Mouse (Mus musculus) cerebellum, adult 8-10 months (tissue): ENCODE results near the gene Gpr61.

ENCODE experiments used
- DNase-seq: peaks from one replicate; pipeline ENCODE4 v3.0.0; 2022

Gpr61 gene

DNA sequence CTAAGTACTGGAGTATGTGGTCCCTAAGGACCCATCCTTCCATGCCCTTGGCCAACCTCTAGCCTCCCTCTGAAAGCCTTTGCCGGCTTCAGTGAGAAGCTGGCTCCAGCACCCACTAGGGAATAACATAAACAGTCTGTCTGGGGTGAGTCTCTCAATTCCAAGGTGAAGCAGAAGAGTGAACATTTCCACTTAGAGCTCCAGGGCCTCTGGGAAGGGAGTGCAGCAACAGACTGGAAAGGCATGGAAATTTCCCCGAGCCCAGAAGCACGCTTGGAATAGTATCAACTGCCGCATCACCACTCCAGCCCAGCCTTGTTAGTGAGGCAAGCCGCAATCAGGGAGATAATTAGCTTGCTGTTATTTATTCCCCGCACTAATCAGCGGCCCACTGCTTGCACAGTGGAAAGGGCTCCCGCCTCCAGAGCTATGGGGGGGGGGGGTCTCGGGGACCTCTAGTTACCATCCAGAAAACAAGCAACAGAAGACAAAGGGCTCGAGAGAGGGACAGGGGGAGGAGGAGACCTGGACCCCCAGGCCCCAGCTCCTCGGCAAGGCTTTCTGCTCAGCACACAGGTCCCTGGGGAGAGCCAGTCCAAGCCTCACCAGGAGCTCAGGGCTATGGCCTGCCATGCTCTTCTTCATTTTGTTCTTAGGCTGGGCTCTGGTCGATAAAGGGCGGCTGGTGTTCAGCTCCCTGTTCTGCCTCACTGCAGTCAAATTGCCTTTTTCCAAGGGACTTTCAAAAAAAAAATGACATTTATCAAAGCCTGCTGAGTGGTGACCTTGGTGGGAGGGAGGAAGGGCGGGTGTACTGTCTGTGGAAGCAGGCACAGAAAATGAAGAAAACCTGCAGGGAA lies 20.2 kb upstream of the Gpr61 start:
- no peak for DNase-seq

DNA sequence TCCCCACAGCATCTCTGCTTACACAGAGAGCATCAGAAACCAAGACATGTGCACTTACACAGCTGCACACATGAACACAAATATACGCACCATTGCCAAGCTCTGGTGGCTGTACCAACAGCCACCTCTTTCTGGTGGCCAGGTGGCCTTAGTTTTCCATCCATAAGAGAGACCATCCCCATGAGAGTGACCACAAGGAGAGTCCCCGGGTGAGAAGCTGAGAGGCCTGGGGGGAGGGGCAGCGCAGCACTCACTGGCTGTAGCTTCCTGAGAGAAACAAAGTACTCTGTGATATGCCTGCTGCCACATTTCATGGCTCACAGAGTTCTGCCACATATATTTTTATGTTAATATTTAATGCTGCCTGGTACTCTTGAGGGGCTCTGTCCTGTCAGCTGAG lies 14.5 kb upstream of the Gpr61 start:
- no peak for DNase-seq

DNA sequence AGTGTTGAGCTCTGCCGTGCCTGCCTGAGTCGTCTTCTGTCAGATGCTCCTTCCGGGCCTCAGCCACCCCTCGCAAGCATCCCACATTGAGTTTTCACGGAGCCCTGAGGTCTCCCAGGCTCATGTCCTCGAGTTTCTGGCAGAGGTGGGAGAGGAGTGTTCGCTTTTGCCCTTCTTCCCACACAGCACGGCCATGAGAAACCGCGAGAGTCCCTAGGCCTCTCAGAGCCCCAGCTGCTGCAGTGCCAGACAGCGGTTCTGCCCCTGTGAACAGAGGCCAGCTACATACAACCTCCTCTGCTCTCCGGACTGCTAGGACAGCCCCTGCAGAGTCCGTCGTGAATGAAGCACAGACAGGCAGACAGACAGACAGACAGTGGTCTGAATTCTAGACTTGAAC lies 12.8 kb upstream of the Gpr61 start:
- no peak for DNase-seq

DNA sequence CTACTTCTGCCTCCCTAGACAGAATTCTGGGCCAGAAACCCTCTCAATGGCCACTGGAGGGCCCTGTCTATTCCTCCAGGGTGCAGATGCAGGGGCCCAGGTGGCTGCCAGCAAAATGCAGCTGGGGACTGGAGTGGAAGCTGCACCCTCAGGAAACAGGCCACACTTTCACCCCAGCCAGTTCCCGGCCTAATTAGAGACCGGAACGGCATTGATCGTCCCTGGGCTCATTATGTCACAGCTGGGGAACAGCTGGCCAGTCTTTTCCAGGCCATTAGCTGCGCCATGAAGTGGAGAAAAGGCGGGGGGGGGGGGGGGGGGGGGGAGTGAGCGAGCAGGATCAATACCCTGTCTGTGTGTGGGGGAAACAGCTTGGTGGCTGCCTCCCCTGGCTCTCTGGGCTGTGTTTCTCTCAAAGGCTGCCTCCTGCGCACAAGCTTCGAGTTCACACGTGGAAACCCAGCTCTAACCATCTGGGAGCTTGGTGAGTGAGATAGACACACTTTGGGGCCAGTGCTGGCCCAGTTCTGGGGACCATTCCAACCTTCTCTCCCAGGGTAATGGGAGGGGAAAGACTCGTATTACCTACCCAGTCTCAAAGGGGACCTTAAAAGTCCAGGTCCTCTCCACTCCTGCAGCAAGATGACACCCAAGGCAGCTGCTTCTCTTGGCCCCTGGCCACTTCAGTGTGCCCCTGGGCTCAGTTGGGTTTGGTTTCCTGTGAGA lies 12.0 kb upstream of the Gpr61 start:
- no peak for DNase-seq

DNA sequence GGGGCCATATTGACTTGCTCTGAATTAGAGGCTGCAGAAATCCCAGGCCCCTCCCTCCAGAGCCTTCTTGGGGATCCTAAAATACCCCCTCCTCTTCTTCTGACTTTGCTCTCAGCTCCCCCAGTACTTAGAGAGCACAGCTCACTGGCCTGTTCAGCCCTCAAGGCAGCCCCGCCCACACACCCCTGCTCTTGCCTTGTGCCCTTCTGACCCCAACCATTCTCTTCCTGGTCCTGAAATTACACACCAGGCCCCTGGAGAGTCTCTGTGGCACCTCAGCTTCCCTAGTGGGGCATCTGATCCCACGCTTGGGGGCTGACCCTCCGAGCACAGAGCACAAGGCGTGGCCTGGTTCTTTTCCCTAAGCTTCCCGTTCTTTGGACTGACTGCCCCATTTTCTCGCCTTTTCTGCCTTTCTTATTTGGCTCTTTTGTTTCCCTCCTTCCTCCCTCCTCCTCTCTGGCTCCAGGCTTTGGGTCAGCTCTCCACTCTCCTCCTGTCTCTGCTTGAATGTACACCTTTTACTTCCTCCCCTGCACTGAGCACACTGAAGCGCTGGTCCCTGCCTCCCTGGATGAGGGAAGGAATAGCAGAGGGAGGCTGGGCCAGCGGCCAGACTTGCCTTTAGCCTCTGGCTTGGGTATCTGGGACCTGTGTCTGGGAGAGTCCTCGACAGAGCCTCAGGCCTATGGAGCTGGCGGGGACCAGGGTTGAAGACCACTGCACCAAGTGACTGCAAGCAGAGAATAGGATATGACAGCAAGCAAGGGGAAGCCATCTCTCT lies 11.0 kb upstream of the Gpr61 start:
- DNase-seq = no peak

DNA sequence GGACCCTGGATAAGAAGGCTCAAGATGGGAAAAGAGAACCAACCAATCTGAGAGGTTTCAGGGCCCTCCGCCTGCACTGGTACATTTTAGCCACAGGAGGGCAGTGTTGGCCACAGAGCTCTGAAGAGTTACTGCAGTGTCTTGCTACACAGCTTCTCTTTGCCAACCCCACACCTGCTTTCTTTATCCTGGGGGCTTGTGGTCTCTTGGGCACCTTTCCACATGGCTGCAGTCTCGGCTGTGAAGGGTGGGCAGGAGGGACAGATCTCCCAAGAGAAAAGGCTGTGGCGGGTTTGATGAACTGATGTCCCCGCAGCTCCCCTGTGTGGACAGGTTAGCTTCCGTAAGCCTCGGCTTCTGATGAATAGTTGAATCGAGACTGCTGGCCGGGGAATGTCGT lies 10.1 kb upstream of the Gpr61 start:
- peak; percentile 89 for DNase-seq

DNA sequence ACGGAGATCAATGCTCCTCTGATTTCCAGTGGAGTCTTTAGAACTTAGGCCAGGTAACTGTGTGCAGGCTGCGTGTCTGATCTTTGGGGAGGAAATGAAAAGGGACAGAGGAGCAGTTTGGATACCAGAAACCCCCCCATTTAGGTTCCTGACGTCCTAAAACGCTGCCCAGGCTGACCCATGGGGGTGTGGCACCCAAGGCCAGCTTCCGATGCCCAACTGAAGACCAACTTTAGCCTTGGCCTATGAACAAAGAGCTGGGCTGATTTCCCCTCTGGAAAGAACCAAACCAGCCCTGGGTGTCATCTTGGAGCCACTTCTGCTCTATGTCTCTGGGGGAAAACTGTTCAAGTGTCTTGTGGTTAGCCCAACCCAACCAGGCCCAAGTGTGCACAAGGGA lies 9.4 kb upstream of the Gpr61 start:
- DNase-seq = no peak

DNA sequence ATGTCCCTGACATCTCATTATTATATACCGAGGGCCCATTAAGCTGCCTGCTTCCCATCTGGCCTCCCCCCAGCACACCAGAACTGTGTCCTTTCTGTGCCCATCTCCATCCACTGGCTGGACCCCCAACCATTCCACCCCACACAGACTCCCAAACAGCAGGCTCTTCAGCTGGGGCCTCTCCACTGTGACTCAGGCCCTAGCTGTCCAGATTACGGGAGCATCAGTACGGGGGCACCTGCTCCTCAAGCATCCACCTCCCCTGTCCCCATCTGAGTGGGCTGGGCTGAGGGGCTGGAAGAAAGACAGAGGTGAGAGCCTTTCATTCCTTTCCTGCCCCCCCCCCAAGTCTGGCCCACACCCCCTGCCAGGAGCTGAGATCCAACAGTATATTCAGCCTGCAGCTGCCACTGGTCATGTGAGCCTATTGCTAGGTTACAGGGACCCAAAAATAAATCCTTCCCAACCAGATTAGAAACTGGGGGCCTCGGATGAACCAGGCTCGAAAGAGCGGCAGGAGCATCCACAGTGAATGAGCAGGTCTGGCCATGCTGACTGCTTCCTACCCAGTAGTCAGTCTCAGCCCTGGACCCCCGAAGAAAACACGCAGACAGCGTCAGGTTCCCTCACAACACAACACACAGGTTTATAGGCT lies 3.8 kb upstream of the Gpr61 start:
- no peak for DNase-seq

DNA sequence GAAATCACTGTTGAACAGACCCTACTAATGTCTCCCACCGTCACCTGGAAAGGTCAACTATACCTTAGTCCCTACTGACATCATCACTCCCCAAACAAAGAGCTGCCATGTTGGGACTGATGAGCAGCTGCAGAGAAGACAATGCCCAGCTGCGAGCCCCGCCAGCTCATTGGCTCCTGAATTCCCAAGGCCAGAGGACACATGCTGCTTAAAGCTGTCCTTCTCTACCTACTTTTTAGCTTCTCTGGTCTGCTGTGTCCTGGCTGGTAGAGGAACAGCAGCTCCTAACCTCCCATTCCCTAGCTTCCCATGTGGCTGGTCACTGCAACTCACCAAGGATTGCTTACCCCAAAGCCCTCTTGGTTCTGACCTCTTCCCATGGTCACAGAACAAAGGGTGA lies 2.4 kb downstream of the Gpr61 start:
- DNase-seq = no peak

DNA sequence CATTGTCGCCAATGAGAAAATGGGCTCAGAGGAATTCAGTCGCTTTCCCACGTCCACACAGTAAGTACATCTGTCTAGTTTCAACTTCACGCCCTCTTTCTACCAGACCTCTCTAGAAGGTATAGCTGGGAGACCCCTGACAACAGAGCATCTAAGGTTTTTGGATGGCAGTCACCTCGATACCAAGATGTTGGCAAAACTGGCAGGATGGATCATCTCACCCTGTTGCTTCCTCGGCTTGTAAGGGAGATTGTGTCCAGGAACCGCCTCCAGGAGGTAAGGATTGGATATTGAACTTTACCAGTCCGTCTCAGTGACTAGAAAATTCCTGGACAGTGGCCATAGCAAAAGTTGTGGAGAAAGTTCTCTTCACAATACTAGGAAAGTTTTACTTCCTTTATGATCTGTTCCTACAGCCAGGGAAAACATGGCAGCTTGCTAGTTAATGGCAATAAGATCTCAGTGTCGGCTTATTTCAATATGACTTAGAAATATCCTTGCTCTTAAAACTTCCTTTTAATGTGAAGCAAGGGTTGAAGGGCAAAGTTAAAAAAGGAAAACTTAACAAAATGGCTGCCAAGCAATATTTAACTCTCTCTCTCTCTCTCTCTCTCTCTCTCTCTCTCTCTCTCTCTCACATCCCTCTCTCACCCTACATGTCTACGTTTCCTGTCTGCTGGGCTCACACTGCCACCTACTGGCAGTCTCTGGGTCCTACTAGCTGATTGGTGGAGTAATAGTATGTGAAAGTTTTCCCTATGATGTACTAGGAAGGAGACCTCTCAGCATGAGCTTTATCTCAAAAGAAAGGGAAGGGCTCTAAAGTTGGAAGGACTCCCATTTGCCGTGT lies 7.1 kb downstream of the Gpr61 start:
- peak; percentile 87 for DNase-seq

DNA sequence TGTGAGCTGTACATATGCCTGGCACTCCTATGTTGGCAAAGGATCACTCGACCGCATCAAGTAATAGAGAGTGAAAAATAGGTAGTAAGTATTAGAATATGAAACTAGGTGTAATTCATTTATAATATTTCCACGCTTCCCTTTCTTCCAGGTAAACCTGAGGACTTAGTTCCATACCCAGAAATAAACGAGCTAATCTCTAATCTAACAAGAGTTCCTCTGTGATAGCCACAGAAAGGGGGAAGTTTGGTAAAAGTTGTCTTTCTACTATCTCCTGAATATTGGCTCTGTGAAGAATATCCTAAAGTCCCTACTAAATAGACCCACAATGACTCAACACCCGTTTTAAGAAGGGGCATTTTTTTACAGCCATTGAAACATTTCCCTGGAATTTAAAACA lies 8.0 kb downstream of the Gpr61 start:
- no peak for DNase-seq

DNA sequence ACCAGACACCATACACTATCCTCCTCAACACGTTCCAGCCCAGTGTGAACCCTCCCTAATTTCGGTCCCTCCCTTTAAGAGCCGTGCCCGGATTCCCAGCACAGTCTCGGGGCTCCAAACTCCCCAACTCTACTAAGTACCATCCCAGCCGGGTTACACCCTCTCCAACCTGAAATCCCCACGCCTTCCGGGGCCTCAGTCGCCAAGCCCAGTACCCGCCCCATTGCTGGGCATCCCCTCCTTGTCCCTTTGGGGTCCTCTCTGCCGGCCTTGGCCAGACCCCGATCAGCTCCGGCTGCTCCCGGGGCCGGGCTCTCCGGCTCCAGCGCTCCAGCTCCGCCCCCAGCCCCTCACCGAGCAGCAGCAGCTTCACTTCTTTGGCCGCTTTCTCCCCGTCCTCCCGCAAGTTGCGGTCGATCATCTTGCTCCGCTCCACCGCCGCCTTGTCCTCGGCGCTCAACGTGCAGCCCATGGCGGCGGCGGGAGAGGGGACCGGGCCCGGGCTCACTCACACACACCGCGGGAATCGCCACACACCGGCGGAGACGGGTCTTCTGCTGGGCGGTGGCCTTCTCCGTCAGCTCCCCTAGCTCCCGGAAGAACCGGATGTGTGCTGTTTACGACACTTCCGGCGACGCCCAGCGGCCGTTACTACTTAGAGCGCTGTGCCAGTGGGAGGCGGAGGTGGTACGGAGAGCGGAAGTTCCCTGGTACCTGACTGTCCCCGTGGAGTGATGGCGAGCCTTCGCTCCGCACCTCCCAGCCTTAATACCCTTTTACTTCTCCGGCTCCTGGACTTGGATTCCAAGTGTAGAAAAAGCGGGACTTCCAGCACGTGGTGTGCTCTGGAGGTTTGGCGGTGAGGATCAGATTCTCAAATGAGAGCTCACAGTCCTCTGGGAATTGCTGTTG lies 8.9 kb downstream of the Gpr61 start, which contains the start of gene Gnai3:
Gene Gnai3, minus strand, starts transcription at position 613 of the 912 bp plus-strand sequence.
- DNase-seq = peak; percentile 83

DNA sequence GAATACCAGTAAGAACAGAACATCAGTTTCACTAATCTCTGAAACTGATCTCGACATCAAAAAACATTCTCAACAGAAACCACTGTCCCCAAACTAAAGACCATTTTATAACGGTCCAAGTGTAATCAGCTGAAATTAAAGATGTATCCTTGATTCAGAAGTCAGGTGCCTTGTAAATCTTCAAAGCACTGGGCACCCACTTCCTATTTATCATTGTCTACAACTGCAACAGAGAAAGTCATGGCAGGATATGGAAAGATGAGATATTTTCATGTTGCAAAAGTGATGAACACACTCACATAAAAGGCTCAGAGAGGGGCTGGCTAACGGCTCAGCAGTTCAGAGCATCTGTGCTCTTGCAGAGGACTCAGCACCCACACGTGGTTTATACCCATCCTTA lies 13.9 kb downstream of the Gpr61 start:
- DNase-seq = no peak

DNA sequence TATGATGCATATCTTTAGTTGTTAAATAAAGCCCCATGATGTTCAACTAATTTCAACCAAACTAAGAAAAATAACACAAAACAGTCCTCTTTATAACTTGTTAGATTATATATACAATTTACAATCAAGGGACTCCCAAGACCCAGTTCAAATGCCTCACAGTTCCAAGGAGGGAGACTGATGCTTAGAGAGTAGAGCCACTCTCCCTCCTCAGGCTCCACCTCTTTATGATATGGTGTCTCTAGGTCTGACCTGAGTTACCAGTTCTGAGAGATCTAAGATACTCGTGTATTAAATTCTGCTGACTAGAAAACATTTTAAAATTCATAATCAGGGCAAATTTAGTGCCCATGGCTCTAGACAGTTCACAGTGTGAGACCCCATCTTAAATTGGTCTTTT lies 15.6 kb downstream of the Gpr61 start:
- DNase-seq = no peak

DNA sequence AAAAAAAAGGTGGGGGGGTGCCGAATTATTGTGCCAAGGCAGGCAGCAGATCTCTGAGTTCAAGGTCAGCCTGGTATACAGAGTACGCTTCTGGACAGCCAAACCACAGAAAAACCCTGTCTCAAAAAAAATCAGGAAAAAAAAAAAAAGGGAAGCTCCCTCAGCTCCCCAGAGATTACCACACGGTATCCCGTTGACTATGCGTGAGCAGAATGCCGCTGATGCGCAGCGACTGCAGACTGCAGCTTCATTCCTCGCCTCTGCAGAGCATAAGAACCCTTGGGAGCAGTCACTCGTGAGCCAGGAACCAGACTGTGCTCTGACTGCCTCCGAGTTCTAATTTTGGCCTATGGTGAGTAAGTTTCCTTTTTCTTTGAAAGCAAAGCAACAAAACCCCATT lies 20.0 kb downstream of the Gpr61 start:
- no peak for DNase-seq

DNA sequence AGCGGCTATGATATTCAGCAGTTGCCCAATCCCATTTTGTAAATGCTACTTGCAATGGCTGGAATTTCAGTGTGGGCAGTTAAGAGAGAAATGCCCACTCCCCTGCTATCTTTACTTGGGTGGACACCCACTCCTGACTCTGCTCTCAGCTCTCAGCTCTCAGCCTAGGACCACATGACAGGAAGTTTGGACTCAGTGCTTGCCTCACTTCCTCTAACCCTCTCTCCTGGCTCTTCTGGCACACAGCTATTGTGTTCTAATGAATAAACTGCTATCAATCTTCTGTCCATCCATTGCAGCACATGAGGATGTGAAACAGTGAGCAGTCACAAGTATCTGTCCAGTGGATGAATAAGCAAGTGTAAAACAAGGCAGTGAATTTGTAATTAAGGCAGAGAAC lies 22.2 kb downstream of the Gpr61 start:
- no peak for DNase-seq

DNA sequence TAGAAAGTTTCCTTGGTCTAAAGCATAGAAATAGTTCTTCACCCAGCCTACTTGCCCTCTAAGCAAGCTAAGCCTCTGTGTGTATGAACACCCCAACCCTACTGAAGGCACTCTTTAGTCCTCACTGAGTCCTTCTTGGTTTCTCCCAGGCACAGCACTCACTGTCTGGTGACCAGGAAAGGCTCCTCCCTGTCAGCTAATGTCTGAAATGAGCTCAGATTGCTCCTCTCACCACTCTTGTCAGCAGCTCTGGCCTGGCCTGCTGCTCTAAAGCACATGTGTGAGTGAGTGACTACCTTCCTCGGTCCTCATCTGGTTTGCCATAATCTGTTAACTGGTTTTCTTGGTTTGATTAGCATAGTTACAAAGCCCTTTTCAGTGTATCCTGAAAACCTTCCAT lies 22.9 kb downstream of the Gpr61 start:
- no peak for DNase-seq

DNA sequence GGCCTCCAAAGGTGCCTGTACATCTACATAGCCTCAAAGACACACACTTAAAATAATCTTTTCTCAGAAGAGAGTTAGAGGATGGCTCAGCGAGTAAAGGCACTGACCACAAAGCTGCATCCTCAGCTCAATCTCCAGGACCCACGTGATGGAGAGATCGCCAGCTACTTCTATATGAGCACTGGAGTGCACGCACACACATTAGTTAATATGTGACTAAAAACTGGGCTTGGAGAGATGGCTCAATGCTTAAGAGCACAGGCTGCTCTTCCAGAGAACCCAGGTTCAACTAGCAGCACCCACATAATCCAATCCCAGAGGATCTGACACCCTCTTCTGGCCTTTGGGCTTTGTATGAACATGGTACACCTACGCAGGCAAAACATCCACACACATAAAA lies 23.5 kb downstream of the Gpr61 start:
- DNase-seq = no peak

DNA sequence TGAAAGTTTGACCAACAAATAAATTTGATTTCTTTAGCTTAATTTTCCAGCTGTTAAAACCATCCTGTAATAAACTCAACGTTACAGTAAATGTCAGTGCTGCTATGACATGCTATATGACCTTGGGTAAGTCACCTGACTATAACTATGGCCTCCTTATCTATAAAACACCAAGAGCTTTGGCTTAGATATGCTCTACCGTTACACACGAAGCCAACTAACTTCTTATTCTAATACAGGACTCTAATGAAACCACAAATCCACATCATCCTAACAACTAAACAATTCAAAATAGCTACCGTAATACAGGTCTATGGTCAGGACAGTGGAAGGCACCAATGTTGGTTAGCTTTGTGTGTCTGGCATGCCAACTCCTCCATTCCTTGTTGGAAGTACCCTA lies 24.9 kb downstream of the Gpr61 start:
- no peak for DNase-seq

DNA sequence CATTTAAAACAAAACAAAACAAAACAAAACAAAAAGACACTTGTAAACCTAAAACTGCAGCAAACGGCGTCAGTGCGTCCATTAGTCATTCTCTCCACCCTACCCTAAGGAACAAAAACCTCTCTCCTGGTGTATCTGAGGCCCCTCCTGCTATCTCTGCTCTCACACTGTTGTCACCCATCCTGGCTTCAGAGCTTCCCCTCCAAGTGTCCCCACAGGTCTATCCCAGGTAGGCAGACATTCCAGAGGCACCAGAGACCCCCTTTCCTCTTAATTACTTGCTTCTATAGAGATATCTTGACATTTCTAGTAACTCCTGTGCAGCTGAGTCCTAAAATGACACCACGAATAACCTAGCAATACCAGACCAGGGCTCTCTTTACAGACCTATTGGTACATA lies 25.3 kb downstream of the Gpr61 start:
- no peak for DNase-seq

DNA sequence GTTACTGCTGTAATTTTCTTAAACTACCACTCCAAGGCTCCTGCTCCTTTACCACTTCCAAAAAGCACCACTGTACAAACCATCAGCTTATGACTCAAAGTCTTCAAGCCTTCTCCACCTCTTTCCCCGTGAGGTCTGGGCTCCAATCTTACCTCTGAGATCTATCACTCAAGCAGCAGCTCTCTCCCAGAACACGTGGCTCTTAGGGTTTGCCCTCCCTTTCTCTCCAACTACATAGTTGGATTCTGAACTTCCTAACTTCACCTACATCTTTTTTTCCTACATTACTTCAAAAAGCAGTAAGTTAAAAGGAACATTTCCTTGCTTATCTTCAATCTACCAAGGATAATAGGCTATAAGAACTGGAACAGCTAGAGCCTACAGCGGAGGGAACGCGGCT lies 26.2 kb downstream of the Gpr61 start:
- no peak for DNase-seq
